Mouse (Mus musculus) MEL (cell line): ENCODE measurements around the gene Gsto2. TPM values are rescaled to one million over a fixed set of nuclear protein-coding genes. Genes with fewer than 3 reads are reported as not detected.

ENCODE experiments used
- DNase-seq: peaks from one replicate; pipeline ENCODE4 v3.0.0; 2011; ENCODE audit warnings: low read depth, low spot score
- H3K27ac ChIP-seq: 2 replicates; pipeline ENCODE4 v1.5.1; 2012; ENCODE audit warnings: low read depth, mild to moderate bottlenecking, control low read depth, low read length, moderate library complexity; ENCODE audit not compliant: control insufficient read depth
- H3K27me3 ChIP-seq, 2 experiments: fragments of 150-350 bp in 1 of 2; sonication (generic) in 1 of 2; 2 replicates each; pipeline ENCODE4 v1.6.1; 2012; ENCODE audit warnings: low read length in 2 of 2, mild to moderate bottlenecking in 2 of 2, improper control_type of control experiment in 1 of 2, moderate library complexity in 1 of 2; ENCODE audit not compliant: insufficient read depth in 2 of 2, control insufficient read depth in 1 of 2
- H3K36me3 ChIP-seq, 2 experiments: 2 replicates each; pipeline ENCODE4 v1.6.1; 2012 to 2014; ENCODE audit warnings: low read length in 2 of 2, improper control_type of control experiment in 1 of 2, inconsistent platforms in 1 of 2, mild to moderate bottlenecking in 1 of 2; ENCODE audit not compliant: insufficient read depth in 2 of 2, control insufficient read depth in 1 of 2
- H3K4me1 ChIP-seq, 2 experiments: fragments of 150-350 bp in 1 of 2; sonication (generic) in 1 of 2; 2 replicates each; pipeline ENCODE4 v1.6.1; 2012; ENCODE audit warnings: low read length in 2 of 2, improper control_type of control experiment in 1 of 2, mild to moderate bottlenecking in 1 of 2; ENCODE audit not compliant: insufficient read depth in 2 of 2, control insufficient read depth in 1 of 2
- H3K4me3 ChIP-seq, 2 experiments: fragments of 150-350 bp in 1 of 2; sonication (generic) in 1 of 2; 2 replicates each; pipeline ENCODE4 v1.5.1; 2012; ENCODE audit warnings: low read depth in 2 of 2, low read length in 2 of 2, mild to moderate bottlenecking in 2 of 2, moderate library complexity in 2 of 2, control low read depth in 1 of 2, improper control_type of control experiment in 1 of 2; ENCODE audit not compliant: control insufficient read depth in 1 of 2, insufficient read depth in 1 of 2
- H3K79me2 ChIP-seq: 2 replicates; pipeline ENCODE4 v1.6.1; 2012; ENCODE audit warnings: mild to moderate bottlenecking, low read length, moderate library complexity; ENCODE audit not compliant: control insufficient read depth, poor library complexity, insufficient read depth
- H3K9ac ChIP-seq: 2 replicates; pipeline ENCODE4 v1.6.1; 2012; ENCODE audit warnings: low read depth, mild to moderate bottlenecking, control low read depth, low read length, moderate library complexity; ENCODE audit not compliant: control insufficient read depth, poor library complexity, severe bottlenecking
- H3K9me3 ChIP-seq: fragments of 150-350 bp; sonication (generic); replicated peaks from 2 replicates; pipeline ENCODE4 v1.6.1; 2012; ENCODE audit warnings: mild to moderate bottlenecking, low read length, improper control_type of control experiment, moderate library complexity; ENCODE audit not compliant: insufficient read depth
- BHLHE40 ChIP-seq: IDR thresholded peaks from 2 replicates; pipeline ENCODE4 v1.6.1; 2012; ENCODE audit warnings: low read depth, mild to moderate bottlenecking, inconsistent platforms, low read length, improper control_type of control experiment, borderline replicate concordance
- CTCF ChIP-seq, 3 experiments: IDR thresholded peaks in 2 of 3; conservative IDR thresholded peaks in 1 of 3; 2 replicates each; pipeline ENCODE4 v1.5.1; 2011 to 2012; ENCODE audit warnings: low read length in 3 of 3, low read depth in 2 of 3, mild to moderate bottlenecking in 2 of 3, improper control_type of control experiment in 1 of 3, inconsistent platforms in 1 of 3, mixed read lengths in 1 of 3, moderate library complexity in 1 of 3; ENCODE audit not compliant: control insufficient read depth in 1 of 3, insufficient read depth in 1 of 3, poor library complexity in 1 of 3, severe bottlenecking in 1 of 3
- E2F4 ChIP-seq: IDR thresholded peaks from 2 replicates; pipeline ENCODE4 v1.6.1; 2011; ENCODE audit warnings: low read depth, low read length, improper control_type of control experiment, borderline replicate concordance
- ETS1 ChIP-seq: IDR thresholded peaks from 2 replicates; pipeline ENCODE4 v1.6.1; 2012; ENCODE audit warnings: low read depth, mild to moderate bottlenecking, inconsistent platforms, low read length, improper control_type of control experiment, moderate library complexity
- GABPA ChIP-seq: IDR thresholded peaks from 2 replicates; pipeline ENCODE4 v1.6.1; 2012; ENCODE audit warnings: low read depth, mild to moderate bottlenecking, inconsistent platforms, low read length, improper control_type of control experiment, moderate library complexity
- GATA1 ChIP-seq: IDR thresholded peaks from 2 replicates; pipeline ENCODE4 v1.6.1; 2011; ENCODE audit warnings: low read depth, low read length, improper control_type of control experiment
- JUND ChIP-seq: IDR thresholded peaks from 2 replicates; pipeline ENCODE4 v1.6.1; 2011; ENCODE audit warnings: low read depth, mild to moderate bottlenecking, improper control_type of control experiment, low read length
- MAZ ChIP-seq: IDR thresholded peaks from 2 replicates; pipeline ENCODE4 v1.6.1; 2012; ENCODE audit warnings: low read depth, mild to moderate bottlenecking, inconsistent platforms, low read length, improper control_type of control experiment
- MXI1 ChIP-seq: IDR thresholded peaks from 2 replicates; pipeline ENCODE4 v1.6.1; 2011; ENCODE audit warnings: mild to moderate bottlenecking, low read depth, low read length, improper control_type of control experiment
- MYB ChIP-seq: IDR thresholded peaks from 2 replicates; pipeline ENCODE4 v1.6.1; 2011; ENCODE audit warnings: mild to moderate bottlenecking, low read depth, low read length, improper control_type of control experiment
- MYC ChIP-seq: IDR thresholded peaks from 2 replicates; pipeline ENCODE4 v1.6.1; 2011; ENCODE audit warnings: low read depth, mild to moderate bottlenecking, low read length, improper control_type of control experiment, moderate library complexity
- NELFE ChIP-seq: IDR thresholded peaks from 2 replicates; pipeline ENCODE4 v1.6.1; 2011; ENCODE audit warnings: low read depth, low read length, improper control_type of control experiment
- NRF1 ChIP-seq: IDR thresholded peaks from 2 replicates; pipeline ENCODE4 v1.6.1; 2014; ENCODE audit warnings: low read depth, mild to moderate bottlenecking, inconsistent platforms, low read length, improper control_type of control experiment, moderate library complexity; ENCODE audit not compliant: poor library complexity, insufficient read depth, severe bottlenecking
- POLR2A ChIP-seq, 2 experiments: IDR thresholded peaks; 2 replicates each; pipeline ENCODE4 v1.6.1; 2011 to 2012; ENCODE audit warnings: low read length in 2 of 2, mild to moderate bottlenecking in 2 of 2, control low read depth in 1 of 2, improper control_type of control experiment in 1 of 2, low read depth in 1 of 2, moderate library complexity in 1 of 2; ENCODE audit not compliant: control insufficient read depth in 1 of 2, insufficient read depth in 1 of 2, poor library complexity in 1 of 2
- RCOR1 ChIP-seq: IDR thresholded peaks from 2 replicates; pipeline ENCODE4 v1.6.1; 2012; ENCODE audit warnings: low read depth, mild to moderate bottlenecking, inconsistent platforms, low read length, improper control_type of control experiment
- SMC3 ChIP-seq: IDR thresholded peaks from 2 replicates; pipeline ENCODE4 v1.6.1; 2011; ENCODE audit warnings: low read depth, low read length, improper control_type of control experiment
- TAL1 ChIP-seq: IDR thresholded peaks from 2 replicates; pipeline ENCODE4 v1.6.1; 2012; ENCODE audit warnings: mild to moderate bottlenecking, inconsistent platforms, low read length, moderate library complexity, mixed read lengths
- USF1 ChIP-seq: IDR thresholded peaks from 2 replicates; pipeline ENCODE4 v1.6.1; 2014; ENCODE audit warnings: low read depth, mild to moderate bottlenecking, inconsistent platforms, low read length, improper control_type of control experiment, moderate library complexity
- USF2 ChIP-seq, 2 experiments: IDR thresholded peaks; 2 replicates each; pipeline ENCODE4 v1.6.1; 2011 to 2012; ENCODE audit warnings: improper control_type of control experiment in 2 of 2, low read length in 2 of 2, borderline replicate concordance in 1 of 2, inconsistent platforms in 1 of 2, low read depth in 1 of 2, mild to moderate bottlenecking in 1 of 2; ENCODE audit not compliant: insufficient read depth in 1 of 2
- ZKSCAN1 ChIP-seq: IDR thresholded peaks from 2 replicates; pipeline ENCODE4 v1.6.1; 2012; ENCODE audit warnings: low read depth, mild to moderate bottlenecking, inconsistent platforms, low read length, improper control_type of control experiment, moderate library complexity
- ZMIZ1 ChIP-seq: IDR thresholded peaks from 2 replicates; pipeline ENCODE4 v1.6.1; 2012; ENCODE audit warnings: low read depth, mild to moderate bottlenecking, inconsistent platforms, low read length, improper control_type of control experiment, moderate library complexity
- polyA plus RNA-seq, 2 experiments: library from polyadenylated mRNA; stranded (reverse) in 1 of 2; unstranded in 1 of 2; fragments of >175 nt in 1 of 2; fragments of >200 nt in 1 of 2; gene quantifications; 2 replicates each; pipeline versions ENCODE4 v1.2.1 to v1.2.4; 2012; ENCODE audit warnings: low replicate concordance in 2 of 2, low read depth in 1 of 2; ENCODE audit not compliant: insufficient read length in 2 of 2, insufficient read depth in 1 of 2, missing spikeins in 1 of 2
- total RNA-seq: library from RNA; depleted of rRNA; stranded (reverse); fragments of 300-350 nt; gene quantifications from 2 replicates; pipeline ENCODE4 v1.2.3, GENCODE M21; 2012

Gsto2 gene
- total and polyA plus RNA-seq, 3 experiments, result 0.14 TPM; not detected in 2

DNA sequence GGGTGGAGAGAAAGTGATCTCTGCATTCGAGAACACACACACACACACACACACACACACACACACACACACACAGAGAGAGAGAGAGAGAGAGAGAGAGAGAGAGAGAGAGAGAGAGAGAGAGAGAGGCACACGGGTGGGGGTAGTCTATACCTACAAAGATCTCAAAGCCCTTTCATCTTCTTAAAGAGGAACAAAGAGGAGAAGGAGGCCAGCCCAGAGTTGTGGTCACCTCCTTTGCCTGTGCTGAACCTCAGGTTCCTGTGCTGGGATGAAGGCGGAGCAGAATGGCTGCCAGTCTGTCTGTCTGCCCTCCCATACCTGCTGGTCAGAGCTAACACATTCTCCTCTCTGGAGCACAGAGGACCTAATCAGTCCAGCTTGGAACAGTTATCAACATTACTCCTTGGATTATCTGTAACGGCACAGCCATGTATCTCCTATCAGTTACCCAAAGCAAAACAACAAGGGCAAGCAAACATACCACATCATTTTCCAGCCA, 44.8 kb downstream of the Gsto2 start (continued):
- TF ChIP-seq JUND, result peak; percentile 94
- TF ChIP-seq USF1, result 0 out of 2 replicates have a peak, but pooled peaks have one; percentile 8

DNA sequence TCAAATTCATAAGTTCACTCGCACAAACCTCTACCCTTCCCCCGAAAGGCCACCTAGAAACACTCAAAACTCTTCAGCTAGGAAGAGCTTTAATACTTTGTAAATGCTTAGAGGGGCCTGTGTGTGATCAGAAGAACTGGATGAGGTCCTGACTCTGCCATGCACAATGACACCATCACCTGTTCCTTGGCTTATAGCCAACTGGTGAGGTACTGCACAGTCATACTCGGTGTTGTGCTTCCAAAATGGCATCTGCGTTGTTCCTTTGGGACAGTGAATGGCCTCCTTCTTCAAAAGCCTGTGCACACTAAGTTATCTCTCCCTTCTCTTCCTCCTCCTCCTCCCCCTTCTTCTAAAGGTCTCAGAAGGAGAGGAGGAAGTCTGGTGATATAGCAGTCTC, 45.4 kb downstream of the Gsto2 start:
- no peak overlapping the region for H3K4me3 ChIP-seq
- TF ChIP-seq ETS1 (0 out of 2 replicates have a peak, but pooled peaks have one; percentile 5), NELFE (no peak)

DNA sequence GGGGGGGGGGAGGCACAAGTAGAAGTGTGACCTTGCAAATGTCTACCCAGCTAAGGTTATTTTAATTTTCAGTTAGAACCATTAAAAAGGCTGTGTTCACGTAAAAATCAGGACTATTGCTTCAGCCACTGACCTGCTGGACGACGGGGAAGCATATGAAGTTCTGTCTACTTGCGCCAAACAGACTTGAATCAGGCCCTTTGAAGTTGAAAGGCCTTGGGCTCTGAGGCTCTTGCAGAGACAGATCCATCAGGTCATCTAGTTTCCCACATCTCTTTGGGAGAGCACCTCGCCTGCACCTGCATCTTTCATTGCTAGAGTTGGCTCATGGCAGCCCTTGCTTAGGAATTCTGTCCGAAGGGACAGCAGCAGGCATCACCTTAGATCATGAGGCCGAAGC, 48.0 kb downstream of the Gsto2 start:
- Histone ChIP-seq H3K4me1 (peaks cover 13 to 42% of the 10 kb centered on the region in 2 experiments), H3K27ac (no peak overlapping the region), H3K9me3 (no peaks in the 10 kb centered on the region), H3K4me3 (no peak overlapping the region), H3K79me2 (peaks cover 39% of the 10 kb centered on the region), H3K27me3 (no peaks in the 10 kb centered on the region), H3K9ac (no peak overlapping the region), H3K36me3 (peaks cover 0 to 27% of the 10 kb centered on the region in 2 experiments; a peak in 3 of 4 replicates)
- DNase-seq, result no peak
- TF ChIP-seq CTCF (IDR thresholded peaks at IDR 0.05 in 2 of 3, conservative IDR thresholded peaks at IDR 0.05 in 1 of 3; ENCODE audit: control insufficient read depth in 1 of 3, insufficient read depth in 1 of 3, low read depth in 2 of 3, low read length in 3 of 3, poor library complexity in 1 of 3, severe bottlenecking in 1 of 3) (no peak), POLR2A (IDR thresholded peaks at IDR 0.05; ENCODE audit: control insufficient read depth in 1 of 2, insufficient read depth in 1 of 2, low read depth in 1 of 2, low read length in 2 of 2, poor library complexity in 1 of 2) (no peak), RCOR1 (no peak), MYB (no peak), NRF1 (no peak), GABPA (no peak), MYC (no peak), MAZ (no peak), USF2 (IDR thresholded peaks at IDR 0.05; ENCODE audit: borderline replicate concordance in 1 of 2, insufficient read depth in 1 of 2, low read depth in 1 of 2, low read length in 2 of 2) (no peak), ETS1 (no peak), BHLHE40 (no peak), GATA1 (no peak), ZMIZ1 (no peak), MXI1 (no peak), SMC3 (no peak), NELFE (no peak), E2F4 (no peak), ZKSCAN1 (no peak), TAL1 (no peak)

More for the DNA sequence above, 45.4 kb downstream of the Gsto2 start:
- Histone ChIP-seq H3K27ac (peak overlapping the region; percentile 67), H3K27me3 (no peaks in the 10 kb centered on the region), H3K79me2 (peaks cover 33% of the 10 kb centered on the region), H3K4me1 (peaks cover 19 to 43% of the 10 kb centered on the region in 2 experiments), H3K36me3 (peaks cover 0 to 32% of the 10 kb centered on the region in 2 experiments; a peak in 3 of 4 replicates), H3K9me3 (no peaks in the 10 kb centered on the region), H3K9ac (no peak overlapping the region; the same call in 1 of the 2 replicates)
- no peak for DNase-seq
